ENCODE assay signal across 17 mouse cellular contexts in genomic region chr5:24976236-24976635, GRCm38 (mm10).
DNase-seq lines count a peak whose midpoint lies in the region; ATAC-seq and TF ChIP-seq lines count a peak whose summit lies in the region.
"Had no signal": no experiment of that assay in that cellular context is flagged by ENCODE, and none has a peak within 500 bp of the region (broad histone marks: within the 10 kb centered on the region; RNA-seq: fewer than 3 reads in every experiment).

No protein-coding gene starts in this region.

- TF ChIP-seq EP300 in liver, postnatal 0 days (IDR thresholded peaks at IDR 0.05; ENCODE audit: low read depth) = no peak

- no peaks in the 10 kb centered on the region for H3K36me3 ChIP-seq in heart, embryonic 10.5 days
- H3K36me3 ChIP-seq in liver, postnatal 0 days (replicated peaks; ENCODE audit: insufficient read depth, low read length) = no peaks in the 10 kb centered on the region
- H3K36me3 ChIP-seq: embryonic facial prominence, embryonic 13.5 days; limb, embryonic 12.5 days; neural tube, embryonic 12.5 days had no signal

- H3K4me2 ChIP-seq in liver, postnatal 0 days (ENCODE audit: low read depth, low read length) = no peak overlapping the region
- H3K4me2 ChIP-seq: embryonic facial prominence, embryonic 13.5 days; limb, embryonic 12.5 days; neural tube, embryonic 12.5 days had no signal

- TF ChIP-seq CTCF in liver, postnatal 0 days (IDR thresholded peaks at IDR 0.05; ENCODE audit: low read depth) = no peak

- DNase-seq in heart, embryonic 10.5 days (ENCODE audit: low spot score) = no peak
- no peak for DNase-seq in heart, adult 9 months (ENCODE audit: low spot score in 2 of 2)
- peak; percentile 69 for DNase-seq in liver, postnatal 0 days
- no peak for DNase-seq in liver
- peak; percentile 43 to 56 for DNase-seq in heart, postnatal 14 days
- peak; percentile 72 for DNase-seq in kidney, postnatal 10 days
- no peak for DNase-seq in right cerebral cortex, postnatal 4 days
- no peak for DNase-seq in frontal cortex, postnatal 10 days (ENCODE audit: low spot score in 2 of 2)
- DNase-seq: cerebellum, adult 11 months; lung, adult 2 months; right cerebral cortex, adult 18-20 months; thymus, adult 2 months had no signal

- H3K9ac ChIP-seq in liver, postnatal 0 days (replicated peaks) = no peak overlapping the region
- H3K9ac ChIP-seq: embryonic facial prominence, embryonic 13.5 days; limb, embryonic 12.5 days; neural tube, embryonic 12.5 days had no signal

- intact Hi-C loops in heart, postnatal 14 days (cut with DNase I) = no loop called here

- 0 out of 2 replicates have a peak overlapping the region, but pooled peaks have one; percentile 45 for H3K27ac ChIP-seq in heart, embryonic 10.5 days
- H3K27ac ChIP-seq in liver, postnatal 0 days (ENCODE audit: low read depth) = 0 out of 2 replicates have a peak overlapping the region, but pooled peaks have one; percentile 24
- H3K27ac ChIP-seq: embryonic facial prominence, embryonic 13.5 days; kidney, postnatal 0 days; limb, embryonic 12.5 days; neural tube, embryonic 12.5 days had no signal

- H3K9me3 ChIP-seq in heart, embryonic 10.5 days = no peaks in the 10 kb centered on the region
- H3K9me3 ChIP-seq in liver, postnatal 0 days (ENCODE audit: low read length) = no peaks in the 10 kb centered on the region
- H3K9me3 ChIP-seq: embryonic facial prominence, embryonic 13.5 days; limb, embryonic 12.5 days; neural tube, embryonic 12.5 days had no signal

- WGBS in heart, embryonic 10.5 days = 70% methylated on average over 12 of the region's 12 CpGs
- 73% methylated on average over 12 of the region's 12 CpGs for WGBS in liver, postnatal 0 days (ENCODE audit: insufficient replicate concordance)

- no peaks in the 10 kb centered on the region for H3K27me3 ChIP-seq in heart, embryonic 10.5 days (ENCODE audit: insufficient read depth, poor library complexity, severe bottlenecking)
- H3K27me3 ChIP-seq in liver, postnatal 0 days (ENCODE audit: insufficient read depth, low read length) = no peaks in the 10 kb centered on the region
- H3K27me3 ChIP-seq: embryonic facial prominence, embryonic 13.5 days; limb, embryonic 12.5 days; neural tube, embryonic 12.5 days had no signal

- ATAC-seq in liver, postnatal 0 days = peak; percentile 62
- ATAC-seq: CD4-positive, CD25-positive, alpha-beta regulatory T cell, adult 4 months had no signal

- peaks cover 82% of the 10 kb centered on the region for H3K4me1 ChIP-seq in heart, embryonic 10.5 days
- peaks cover 23% of the 10 kb centered on the region for H3K4me1 ChIP-seq in liver, postnatal 0 days (ENCODE audit: insufficient read depth)
- H3K4me1 ChIP-seq: neural tube, embryonic 12.5 days had no signal

- H3K4me3 ChIP-seq in heart, embryonic 10.5 days = no peak overlapping the region
- no peak overlapping the region for H3K4me3 ChIP-seq in liver, postnatal 0 days (ENCODE audit: low read depth, low read length)
- H3K4me3 ChIP-seq: embryonic facial prominence, embryonic 13.5 days; limb, embryonic 12.5 days; neural tube, embryonic 12.5 days had no signal

Comparison
In these comparisons a context has a peak if more than half of its experiments do, and no peak if none do; other contexts are left out.
1. DNase-seq: peak in liver, postnatal 0 days (single experiment), heart, postnatal 14 days (2 of 2) and kidney, postnatal 10 days (single experiment); none in heart, embryonic 10.5 days (single experiment), heart, adult 9 months (0 of 2), liver (single experiment), right cerebral cortex, postnatal 4 days (single experiment) and frontal cortex, postnatal 10 days (0 of 2).